ENCODE assay signal across 8 mouse cellular contexts in genomic region chr5:45856303-45856821, GRCm38 (mm10). TPM values are rescaled to one million over a fixed set of nuclear protein-coding genes. Genes with fewer than 3 reads are reported as not detected.
DNase-seq lines count a peak whose midpoint lies in the region; ATAC-seq and TF ChIP-seq lines count a peak whose summit lies in the region.

No protein-coding gene starts in this region.

- 0 out of 2 replicates have a peak, but pooled peaks cover 5% of the 10 kb centered on the region for H3K4me1 ChIP-seq in heart, embryonic 12.5 days (replicated peaks)
- peaks cover 4% of the 10 kb centered on the region for H3K4me1 ChIP-seq in kidney, embryonic 16.5 days (ENCODE audit: insufficient read depth, low read length)
- H3K4me1 ChIP-seq in liver, embryonic 13.5 days (replicated peaks) = peaks cover 21% of the 10 kb centered on the region
- 0 out of 2 replicates have a peak, but pooled peaks cover 2% of the 10 kb centered on the region for H3K4me1 ChIP-seq in stomach, embryonic 14.5 days (ENCODE audit: control insufficient read depth, insufficient read depth, low read length)

- peak overlapping the region; percentile 92 for H3K4me2 ChIP-seq in heart, embryonic 12.5 days
- H3K4me2 ChIP-seq in kidney, embryonic 16.5 days (replicated peaks; ENCODE audit: low read depth, low read length) = peak overlapping the region; percentile 83
- peak overlapping the region; percentile 93 for H3K4me2 ChIP-seq in liver, embryonic 13.5 days
- H3K4me2 ChIP-seq in stomach, embryonic 14.5 days (replicated peaks; ENCODE audit: low read depth, low read length) = peak overlapping the region; percentile 71

- H3K9me3 ChIP-seq in heart, embryonic 12.5 days (replicated peaks) = no peaks in the 10 kb centered on the region
- H3K9me3 ChIP-seq in kidney, embryonic 16.5 days (ENCODE audit: low read length) = no peaks in the 10 kb centered on the region
- H3K9me3 ChIP-seq in liver, embryonic 13.5 days (replicated peaks) = no peaks in the 10 kb centered on the region
- H3K9me3 ChIP-seq in stomach, embryonic 14.5 days (ENCODE audit: control insufficient read depth, low read depth, low read length) = no peaks in the 10 kb centered on the region

- TF ChIP-seq CTCF in brain, embryonic 14.5 days (IDR thresholded peaks at IDR 0.05; ENCODE audit: borderline replicate concordance, extremely low read depth, insufficient read depth, insufficient read length) = no peak

- no peaks in the 10 kb centered on the region for H3K36me3 ChIP-seq in heart, embryonic 12.5 days
- H3K36me3 ChIP-seq in kidney, embryonic 16.5 days (ENCODE audit: insufficient read depth, low read length) = no peaks in the 10 kb centered on the region
- no peaks in the 10 kb centered on the region for H3K36me3 ChIP-seq in liver, embryonic 13.5 days
- H3K36me3 ChIP-seq in stomach, embryonic 14.5 days (ENCODE audit: control insufficient read depth, insufficient read depth, low read length) = no peaks in the 10 kb centered on the region

- WGBS in heart, embryonic 12.5 days = under 1% methylated on average over 26 of the region's 37 CpGs
- 0% methylated on average over 29 of the region's 37 CpGs for WGBS in kidney, embryonic 16.5 days
- 0% methylated on average over 31 of the region's 37 CpGs for WGBS in liver, embryonic 13.5 days (ENCODE audit: insufficient replicate concordance)
- under 1% methylated on average over 29 of the region's 37 CpGs for WGBS in stomach, embryonic 14.5 days

- peak overlapping the region; percentile 98 for H3K4me3 ChIP-seq in heart, embryonic 12.5 days
- peak overlapping the region; percentile 94 for H3K4me3 ChIP-seq in kidney, embryonic 16.5 days (ENCODE audit: low read length)
- H3K4me3 ChIP-seq in liver, embryonic 13.5 days (replicated peaks) = peak overlapping the region; percentile 91
- H3K4me3 ChIP-seq in stomach, embryonic 14.5 days (ENCODE audit: low read depth, low read length) = peak overlapping the region; percentile 95

- no peak for TF ChIP-seq POLR2A in brain, embryonic 14.5 days (IDR thresholded peaks at IDR 0.05; ENCODE audit: borderline replicate concordance, extremely low read depth, insufficient read depth, insufficient read length, poor library complexity, severe bottlenecking)

- no peaks in the 10 kb centered on the region for H3K27me3 ChIP-seq in heart, embryonic 12.5 days (replicated peaks)
- no peaks in the 10 kb centered on the region for H3K27me3 ChIP-seq in kidney, embryonic 16.5 days (ENCODE audit: insufficient read depth, low read length)
- no peaks in the 10 kb centered on the region for H3K27me3 ChIP-seq in liver, embryonic 13.5 days
- H3K27me3 ChIP-seq in stomach, embryonic 14.5 days (ENCODE audit: control insufficient read depth, insufficient read depth, low read length) = no peaks in the 10 kb centered on the region

- peak overlapping the region; percentile 97 for H3K9ac ChIP-seq in heart, embryonic 12.5 days
- peak overlapping the region; percentile 98 for H3K9ac ChIP-seq in kidney, embryonic 16.5 days (replicated peaks; ENCODE audit: low read length)
- peak overlapping the region; percentile 91 for H3K9ac ChIP-seq in liver, embryonic 13.5 days
- peak overlapping the region; percentile 95 for H3K9ac ChIP-seq in stomach, embryonic 14.5 days (replicated peaks; ENCODE audit: low read depth, low read length)

- H3K27ac ChIP-seq in heart, embryonic 12.5 days (ENCODE audit: poor library complexity, severe bottlenecking) = peak overlapping the region; percentile 99
- H3K27ac ChIP-seq in kidney, embryonic 16.5 days (ENCODE audit: low read length) = peak overlapping the region; percentile 96
- peak overlapping the region; percentile 88 for H3K27ac ChIP-seq in liver, embryonic 13.5 days
- H3K27ac ChIP-seq in stomach, embryonic 14.5 days (ENCODE audit: low read length) = peak overlapping the region; percentile 98

- peak; percentile 7 for ATAC-seq in CD4-positive, CD25-positive, alpha-beta regulatory T cell, adult 4 months
- peak; percentile 6; the same call in 1 of the 2 replicates for ATAC-seq in erythroblast, adult 5-6 weeks (replicated peaks; ENCODE audit: low FRiP score, poor library complexity, severe bottlenecking)
- peak; percentile 49 for ATAC-seq in heart, embryonic 12.5 days (ENCODE audit: insufficient number of reproducible peaks, low FRiP score)
- ATAC-seq in kidney, embryonic 16.5 days (ENCODE audit: low FRiP score, low TSS enrichment) = peak; percentile 43
- no peak for ATAC-seq in liver, embryonic 13.5 days (ENCODE audit: low read depth)
- ATAC-seq in stomach, embryonic 14.5 days (ENCODE audit: insufficient number of reproducible peaks, insufficient read depth, low FRiP score, low read depth) = peak; percentile 29; the same call in 1 of the 2 replicates

- DNase-seq in brain, embryonic 14.5 days (ENCODE audit: low read depth) = peak; percentile 95
- DNase-seq in liver, embryonic 13.5 days = peak; percentile 25
- DNase-seq in natural killer cell, adult 2 months (ENCODE audit: low spot score in 2 of 2) = peak; percentile 3 to 19

RNA-seq across cellular contexts. Expression of gene Lcorl, which starts 1.1 kb away (rescaled TPM):
- 10 to 100 TPM; 13.1 to 18.5 TPM for polyA plus RNA-seq in CD4-positive, CD25-positive, alpha-beta regulatory T cell, adult 4 months (2017; shearing (Covaris generic))
- 17.8 and 22.5 TPM in 2 replicates for polyA plus RNA-seq in brain, embryonic 14.5 days (2012; rRNA removed)
- 11.3 and 13.6 TPM in 2 replicates for total RNA-seq in erythroblast, adult 5-6 weeks (2015; ENCODE audit: low replicate concordance)
- 7.4 and 11.2 TPM in 2 replicates for total RNA-seq in erythroblast, adult 5-6 weeks (2017; ENCODE audit: low replicate concordance)
- polyA plus RNA-seq in heart, embryonic 12.5 days (2016; fragmentation: Nextera tagmentation; extraction: Ambion mirVana) = 23.7 and 25.1 TPM in 2 replicates
- polyA plus RNA-seq in kidney, embryonic 16.5 days (2015; fragmentation: Nextera tagmentation; extraction: Ambion mirVana) = 29.6 and 33.6 TPM in 2 replicates
- polyA plus RNA-seq in liver, embryonic 13.5 days (2015; fragmentation: Nextera tagmentation; extraction: Ambion mirVana) = 6.3 and 7.1 TPM in 2 replicates
- 40.9 and 42.4 TPM in 2 replicates for polyA plus RNA-seq in stomach, embryonic 14.5 days (2014; fragmentation: Nextera tagmentation; extraction: Ambion mirVana)

Comparison
In these comparisons a context has a peak if more than half of its experiments do, and no peak if none do; other contexts are left out.
1. DNase-seq: peak in every context shown above with its lines; median percentile 95 in brain, embryonic 14.5 days; 25 in liver, embryonic 13.5 days; 11 in natural killer cell, adult 2 months.